Mouse (Mus musculus): Measurements from ENCODE around the gene Exoc2. TPM values are rescaled to one million over a fixed set of nuclear protein-coding genes. Genes with fewer than 3 reads are reported as not detected.

Gene Exoc2
- polyA plus RNA-seq, 1 experiment from 2014 or later = 29.9 TPM

DNA sequence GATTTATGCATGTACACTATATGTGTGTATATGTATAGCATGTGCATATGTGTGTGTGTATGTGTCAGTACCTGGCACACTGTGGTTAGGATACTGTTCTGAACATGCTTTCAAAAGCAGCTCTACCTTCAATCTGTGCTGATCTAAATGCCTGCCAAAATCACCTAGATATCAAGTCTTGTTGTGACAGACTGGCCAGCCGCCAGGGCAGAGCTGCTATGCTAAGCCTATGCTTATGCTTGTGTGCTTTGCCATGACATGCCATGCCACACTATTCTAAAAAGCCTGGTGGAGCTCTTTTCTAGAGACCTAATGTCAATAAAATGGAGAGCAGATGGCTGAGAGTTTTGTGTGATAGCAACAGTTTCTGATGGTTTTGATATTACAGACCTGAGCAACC, 94.0 kb downstream of the Exoc2 start:
- 93% methylated on average over 1 of the region's 1 CpGs for WGBS
- no peak for ATAC-seq (replicated peaks; ENCODE audit: low FRiP score)

DNA sequence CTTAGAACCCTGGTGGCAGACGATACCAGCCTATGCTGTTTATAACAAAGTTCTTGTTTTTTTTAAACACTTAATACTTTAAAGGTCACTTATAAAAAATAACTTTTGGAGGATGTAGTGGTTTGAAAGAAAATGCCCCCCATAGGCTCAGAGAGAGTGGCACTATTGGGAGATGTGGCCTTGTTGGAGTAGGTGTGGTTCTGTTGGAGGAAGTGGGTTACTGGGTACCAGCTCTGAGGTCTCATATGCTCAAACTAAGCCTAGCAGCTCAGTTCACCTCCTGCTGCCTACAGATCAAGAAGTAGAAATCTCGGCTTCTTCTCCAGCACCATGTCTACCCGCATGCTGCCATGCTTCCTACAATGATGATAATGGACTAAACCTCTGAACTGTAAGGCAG, 98.1 kb downstream of the Exoc2 start:
- Histone ChIP-seq H3K4me2 (no peak overlapping the region), H3K9ac (no peak overlapping the region), H3K27ac (no peak overlapping the region), H3K27me3 (no peaks in the 10 kb centered on the region), H3K9me3 (replicated peaks) (no peaks in the 10 kb centered on the region), H3K36me3 (peaks cover 40% of the 10 kb centered on the region), H3K4me1 (no peaks in the 10 kb centered on the region), H3K4me3 (replicated peaks) (no peak overlapping the region)
- WGBS = 96% methylated on average over 3 of the region's 3 CpGs
- ATAC-seq (replicated peaks; ENCODE audit: low FRiP score) = no peak

More for the DNA sequence above, 94.0 kb downstream of the Exoc2 start:
- Histone ChIP-seq H3K4me3 (replicated peaks) (no peak overlapping the region), H3K4me1 (no peaks in the 10 kb centered on the region), H3K9me3 (replicated peaks) (no peaks in the 10 kb centered on the region), H3K27me3 (no peaks in the 10 kb centered on the region), H3K27ac (no peak overlapping the region), H3K36me3 (peaks cover 27% of the 10 kb centered on the region), H3K9ac (no peak overlapping the region), H3K4me2 (no peak overlapping the region)

DNA sequence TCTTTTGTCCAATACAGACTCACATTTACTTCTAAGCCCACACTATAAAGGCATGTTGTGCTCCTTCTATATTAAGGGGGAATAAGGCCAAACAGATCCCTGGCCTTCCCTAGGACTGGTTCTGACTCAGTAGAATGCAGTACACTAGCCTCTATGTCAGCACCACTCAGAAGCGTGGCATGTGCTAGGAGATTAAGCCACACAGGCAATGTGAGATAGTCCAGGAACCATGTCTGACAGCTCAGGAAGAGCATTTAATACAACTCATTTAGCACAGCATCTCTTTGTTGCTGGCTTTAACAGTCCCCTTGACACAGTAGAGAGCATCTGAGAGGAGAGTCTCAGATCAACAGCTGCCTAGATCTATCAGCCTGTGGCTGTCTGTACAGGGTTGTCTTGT, 100.4 kb downstream of the Exoc2 start:
- Histone ChIP-seq H3K4me1 (no peaks in the 10 kb centered on the region), H3K9me3 (replicated peaks) (no peaks in the 10 kb centered on the region), H3K27me3 (no peaks in the 10 kb centered on the region), H3K27ac (no peak overlapping the region), H3K4me2 (no peak overlapping the region), H3K36me3 (peaks cover 43% of the 10 kb centered on the region), H3K4me3 (replicated peaks) (no peak overlapping the region), H3K9ac (no peak overlapping the region)
- ATAC-seq (replicated peaks; ENCODE audit: low FRiP score) = no peak
- WGBS = 87% methylated on average over 1 of the region's 1 CpGs

DNA sequence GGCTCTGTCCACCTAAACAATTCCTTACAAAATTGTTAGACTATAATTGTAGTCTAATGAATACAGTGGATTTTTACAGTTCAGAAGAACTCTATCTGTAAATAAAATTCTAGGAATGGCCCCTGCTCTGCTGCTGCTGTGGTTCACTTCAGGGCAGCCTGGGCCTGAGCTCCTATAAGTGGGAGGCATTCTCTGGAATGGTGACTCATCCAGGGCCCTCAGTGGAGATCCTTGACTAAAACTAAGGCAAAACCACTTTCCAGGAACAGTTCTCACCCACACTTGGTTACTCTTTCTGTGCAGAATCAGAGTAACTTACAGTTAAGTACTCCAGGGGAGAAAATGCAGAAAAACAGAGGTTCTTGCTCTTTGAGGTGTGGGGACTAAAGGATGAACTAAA, 108.4 kb downstream of the Exoc2 start:
- Histone ChIP-seq H3K4me3 (replicated peaks) (no peak overlapping the region), H3K36me3 (peaks cover 30% of the 10 kb centered on the region), H3K27ac (no peak overlapping the region), H3K9ac (no peak overlapping the region), H3K9me3 (replicated peaks) (no peaks in the 10 kb centered on the region), H3K4me2 (no peak overlapping the region), H3K27me3 (no peaks in the 10 kb centered on the region), H3K4me1 (no peaks in the 10 kb centered on the region)
- no peak for ATAC-seq (replicated peaks; ENCODE audit: low FRiP score)

DNA sequence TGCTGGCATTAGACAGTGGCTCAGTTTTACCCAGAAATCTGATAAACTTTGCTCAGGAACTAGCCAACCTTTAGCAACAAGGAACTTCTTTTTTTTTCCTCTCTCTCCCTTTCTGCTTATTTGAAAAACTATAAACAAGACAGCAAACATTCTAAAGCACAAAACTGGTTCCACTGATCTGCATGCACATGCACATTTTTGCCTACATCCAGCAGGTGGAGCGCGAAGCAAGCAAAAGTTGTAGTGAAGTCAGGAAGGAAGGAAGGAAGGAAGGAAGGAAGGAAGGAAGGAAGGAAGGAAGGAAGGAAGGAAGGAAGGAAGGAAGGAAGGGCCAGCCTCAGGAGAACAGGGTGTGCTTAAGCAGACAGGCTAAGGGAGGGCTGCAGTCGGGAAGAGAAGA, 109.9 kb downstream of the Exoc2 start:
- 84% methylated on average over 3 of the region's 3 CpGs for WGBS
- Histone ChIP-seq H3K9me3 (replicated peaks) (no peaks in the 10 kb centered on the region), H3K27me3 (no peaks in the 10 kb centered on the region), H3K9ac (no peak overlapping the region), H3K4me3 (replicated peaks) (no peak overlapping the region), H3K4me2 (no peak overlapping the region), H3K36me3 (peaks cover 33% of the 10 kb centered on the region), H3K4me1 (no peaks in the 10 kb centered on the region), H3K27ac (no peak overlapping the region)
- no peak for ATAC-seq (replicated peaks; ENCODE audit: low FRiP score)

DNA sequence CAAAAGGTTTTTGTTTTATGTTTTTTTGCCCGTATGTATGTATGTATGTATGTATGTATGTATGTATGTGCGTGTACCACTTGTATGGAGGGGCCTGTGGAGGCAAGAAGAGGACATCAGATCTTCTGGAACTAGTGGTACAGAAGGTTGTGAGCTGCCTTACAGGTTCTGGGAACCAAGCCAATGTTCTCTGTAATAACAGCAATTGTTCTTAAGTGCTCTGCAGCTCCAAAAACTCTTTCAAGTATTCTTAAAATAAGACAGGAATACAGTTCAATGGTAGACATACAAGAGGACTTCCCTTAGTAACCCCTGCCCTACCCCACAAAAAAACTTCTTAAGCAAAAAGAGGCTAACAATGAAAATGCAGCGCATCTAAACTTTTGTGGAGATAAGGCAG, 115.5 kb downstream of the Exoc2 start:
- ATAC-seq (replicated peaks; ENCODE audit: low FRiP score) = no peak
- H3K27me3 ChIP-seq = no peaks in the 10 kb centered on the region
- H3K4me1 ChIP-seq = no peaks in the 10 kb centered on the region
- H3K9me3 ChIP-seq (replicated peaks) = no peaks in the 10 kb centered on the region
- 87% methylated on average over 3 of the region's 3 CpGs for WGBS
- H3K27ac ChIP-seq = no peak overlapping the region
- H3K9ac ChIP-seq = no peak overlapping the region
- H3K4me3 ChIP-seq (replicated peaks) = no peak overlapping the region
- peaks cover 27% of the 10 kb centered on the region for H3K36me3 ChIP-seq
- H3K4me2 ChIP-seq = no peak overlapping the region

DNA sequence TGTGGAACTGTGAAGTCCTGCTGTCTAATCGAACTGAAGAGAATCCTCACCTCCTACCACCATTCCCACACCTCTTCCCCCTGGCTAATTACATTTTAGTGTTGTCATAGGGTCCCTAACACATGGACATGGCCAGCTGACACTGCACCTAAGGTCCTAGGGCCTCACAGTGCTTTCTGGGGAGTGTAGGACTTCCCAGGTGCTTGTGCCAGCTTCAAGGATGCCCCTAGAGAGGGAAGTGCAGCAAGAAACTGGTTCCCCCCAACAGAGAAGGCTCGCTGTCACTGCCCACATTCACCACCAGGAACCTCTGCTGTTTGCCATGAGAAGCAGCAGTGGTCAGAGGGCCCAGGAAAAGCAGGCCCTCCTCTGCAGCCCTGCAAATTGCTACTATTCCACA, 123.2 kb downstream of the Exoc2 start:
- H3K4me2 ChIP-seq = no peak overlapping the region
- H3K9me3 ChIP-seq (replicated peaks) = no peaks in the 10 kb centered on the region
- H3K4me3 ChIP-seq (replicated peaks) = no peak overlapping the region
- H3K4me1 ChIP-seq = no peaks in the 10 kb centered on the region
- H3K27me3 ChIP-seq = no peaks in the 10 kb centered on the region
- peaks cover 7% of the 10 kb centered on the region for H3K36me3 ChIP-seq
- H3K27ac ChIP-seq = no peak overlapping the region
- H3K9ac ChIP-seq = no peak overlapping the region
- ATAC-seq (replicated peaks; ENCODE audit: low FRiP score) = no peak
- 53% methylated on average over 2 of the region's 2 CpGs for WGBS

DNA sequence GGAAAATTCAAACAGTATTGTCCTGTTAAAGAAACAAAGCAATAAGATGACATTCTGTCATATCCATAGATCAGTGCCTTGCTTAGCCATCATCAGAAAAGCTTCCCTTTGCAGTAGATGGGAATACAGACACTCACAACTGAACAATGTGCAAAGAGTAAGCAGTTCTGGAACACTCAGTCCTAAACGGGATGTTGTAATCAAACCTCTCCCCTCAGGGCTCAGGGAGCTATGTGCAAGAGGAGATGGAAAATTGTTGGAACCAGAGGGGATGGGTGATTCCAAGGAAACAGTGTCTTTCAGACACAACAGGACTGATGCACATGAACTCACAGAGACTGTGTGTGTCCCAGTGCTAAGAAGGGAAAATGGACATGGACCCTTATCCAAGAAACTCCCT, 125.9 kb downstream of the Exoc2 start:
- Histone ChIP-seq H3K27ac (no peak overlapping the region), H3K4me1 (no peaks in the 10 kb centered on the region), H3K9ac (no peak overlapping the region), H3K4me3 (replicated peaks) (no peak overlapping the region), H3K27me3 (no peaks in the 10 kb centered on the region), H3K4me2 (no peak overlapping the region), H3K36me3 (peaks cover 6% of the 10 kb centered on the region; the same call in 1 of the 2 replicates), H3K9me3 (replicated peaks) (no peaks in the 10 kb centered on the region)
- WGBS = 70% methylated on average over 1 of the region's 1 CpGs
- ATAC-seq (replicated peaks; ENCODE audit: low FRiP score) = no peak

DNA sequence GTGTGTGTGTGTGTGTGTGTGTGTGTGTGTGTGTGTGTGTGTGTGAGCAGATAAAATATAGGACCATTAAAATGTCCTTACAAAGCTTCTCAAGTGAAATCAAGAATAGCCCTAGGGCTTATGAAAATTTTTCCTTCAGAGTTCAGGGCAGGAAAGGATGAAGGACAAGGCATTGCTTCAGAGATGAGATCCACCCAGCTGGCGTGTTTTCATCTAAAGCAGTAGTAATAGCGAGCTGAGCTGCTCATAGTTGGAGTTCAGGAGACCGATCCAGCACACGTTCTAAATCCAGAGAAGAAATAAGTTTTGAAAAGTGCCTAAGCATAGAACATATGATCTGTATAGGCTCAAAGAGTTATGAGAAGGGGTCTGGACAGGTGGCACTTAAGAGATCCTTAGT, 127.4 kb downstream of the Exoc2 start:
- Histone ChIP-seq H3K4me2 (no peak overlapping the region), H3K4me1 (no peaks in the 10 kb centered on the region), H3K9ac (no peak overlapping the region), H3K36me3 (peaks cover 6% of the 10 kb centered on the region; the same call in 1 of the 2 replicates), H3K27me3 (no peaks in the 10 kb centered on the region), H3K27ac (no peak overlapping the region), H3K4me3 (replicated peaks) (no peak overlapping the region), H3K9me3 (replicated peaks) (no peaks in the 10 kb centered on the region)
- ATAC-seq (replicated peaks; ENCODE audit: low FRiP score) = no peak
- WGBS = 91% methylated on average over 4 of the region's 4 CpGs

DNA sequence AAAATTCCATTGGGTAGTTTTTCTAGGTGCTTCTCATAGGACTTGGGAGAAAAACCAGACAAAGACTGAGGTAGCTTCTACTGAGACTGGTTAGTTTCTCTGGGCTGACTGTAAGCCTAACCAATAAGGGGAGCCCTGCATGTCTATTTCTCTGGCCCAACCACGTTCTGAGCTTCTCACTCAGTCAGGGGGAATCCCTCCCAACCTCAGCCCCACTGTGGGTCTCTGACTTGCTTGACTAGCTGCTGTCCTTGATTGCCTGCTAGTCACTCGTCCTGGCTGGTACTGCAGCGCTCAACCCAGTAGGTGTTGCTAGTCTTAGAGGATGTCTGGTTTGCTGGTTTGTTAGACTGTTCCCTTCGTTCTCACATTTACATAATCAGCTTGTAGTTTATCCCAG, 130.8 kb downstream of the Exoc2 start:
- H3K4me3 ChIP-seq (replicated peaks) = no peak overlapping the region
- H3K36me3 ChIP-seq = peaks cover 10% of the 10 kb centered on the region
- no peak for ATAC-seq (replicated peaks; ENCODE audit: low FRiP score)
- H3K9me3 ChIP-seq (replicated peaks) = no peaks in the 10 kb centered on the region
- H3K27ac ChIP-seq = no peak overlapping the region
- WGBS = 81% methylated on average over 4 of the region's 4 CpGs
- H3K9ac ChIP-seq = no peak overlapping the region
- H3K4me1 ChIP-seq = no peaks in the 10 kb centered on the region
- no peaks in the 10 kb centered on the region for H3K27me3 ChIP-seq
- no peak overlapping the region for H3K4me2 ChIP-seq

DNA sequence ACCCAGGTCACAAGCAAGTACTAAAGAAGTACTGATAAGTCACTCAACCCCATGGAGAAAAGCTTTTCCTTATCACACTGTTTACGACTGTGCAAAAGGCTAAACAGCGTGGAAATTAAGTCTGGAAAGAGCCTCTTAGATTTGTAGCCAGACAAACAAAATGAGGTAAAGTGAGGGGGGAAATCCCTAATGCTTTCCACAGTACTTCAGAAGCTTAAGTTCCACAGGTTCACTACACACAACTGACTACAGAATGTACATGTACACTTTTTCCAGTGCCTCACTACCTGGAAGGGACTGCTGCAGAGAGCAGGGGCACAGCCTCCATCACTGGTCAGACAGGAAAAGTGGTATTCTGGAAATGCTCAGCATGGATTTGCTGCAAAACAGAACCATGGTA, 132.1 kb downstream of the Exoc2 start:
- WGBS = 61% methylated on average over 2 of the region's 2 CpGs
- ATAC-seq (replicated peaks; ENCODE audit: low FRiP score) = no peak
- no peak overlapping the region for H3K4me3 ChIP-seq (replicated peaks)

DNA sequence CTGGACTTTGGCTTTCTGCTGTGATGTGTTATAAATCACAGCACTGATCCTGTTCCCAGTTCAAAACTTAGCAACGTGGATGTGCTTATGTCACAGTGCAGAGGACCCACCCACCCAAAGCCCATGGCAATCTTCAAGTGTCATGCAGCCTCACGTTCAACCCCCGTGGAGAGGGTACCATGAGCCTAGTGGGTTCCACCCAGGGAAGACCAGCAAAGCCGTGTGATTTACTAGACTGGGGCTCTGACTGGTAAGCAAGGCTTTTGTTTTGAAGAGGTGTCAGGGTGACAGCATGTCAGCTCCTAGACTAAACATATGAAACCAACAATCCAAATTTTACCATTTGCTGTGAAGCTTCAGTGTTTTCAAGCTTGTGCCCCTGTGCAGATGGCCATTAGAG, 132.6 kb downstream of the Exoc2 start:
- H3K4me1 ChIP-seq = no peaks in the 10 kb centered on the region
- H3K9ac ChIP-seq = no peak overlapping the region
- ATAC-seq (replicated peaks; ENCODE audit: low FRiP score) = no peak
- no peak overlapping the region for H3K4me2 ChIP-seq
- peaks cover 10% of the 10 kb centered on the region for H3K36me3 ChIP-seq
- no peaks in the 10 kb centered on the region for H3K9me3 ChIP-seq (replicated peaks)
- WGBS = 64% methylated on average over 4 of the region's 4 CpGs
- no peak overlapping the region for H3K4me3 ChIP-seq (replicated peaks)
- no peaks in the 10 kb centered on the region for H3K27me3 ChIP-seq
- no peak overlapping the region for H3K27ac ChIP-seq

More for the DNA sequence above, 132.1 kb downstream of the Exoc2 start:
- no peak overlapping the region for H3K9ac ChIP-seq
- peaks cover 10% of the 10 kb centered on the region for H3K36me3 ChIP-seq
- H3K9me3 ChIP-seq (replicated peaks) = no peaks in the 10 kb centered on the region
- H3K27ac ChIP-seq = no peak overlapping the region
- no peak overlapping the region for H3K4me2 ChIP-seq
- H3K4me1 ChIP-seq = no peaks in the 10 kb centered on the region
- no peaks in the 10 kb centered on the region for H3K27me3 ChIP-seq

DNA sequence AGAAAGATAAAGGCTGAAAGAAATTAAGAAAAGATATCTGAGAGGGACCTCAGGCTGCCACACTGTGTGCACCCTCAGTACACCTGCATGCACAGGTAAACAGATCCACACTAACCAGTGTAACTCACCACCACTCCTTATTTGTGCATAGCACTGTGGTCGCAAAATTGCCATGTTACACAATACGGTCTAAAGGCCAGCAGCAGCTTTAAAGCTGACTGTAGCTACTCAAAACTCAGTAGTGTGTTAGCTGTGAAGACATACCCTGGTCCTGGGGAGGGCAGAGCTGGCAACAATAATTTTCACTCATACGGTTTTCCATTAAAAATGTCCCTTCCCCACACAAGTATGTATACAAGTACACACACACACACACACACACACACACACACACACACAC, 133.2 kb downstream of the Exoc2 start:
- Histone ChIP-seq H3K4me2 (no peak overlapping the region), H3K4me1 (no peaks in the 10 kb centered on the region), H3K27ac (no peak overlapping the region), H3K27me3 (no peaks in the 10 kb centered on the region), H3K4me3 (replicated peaks) (no peak overlapping the region), H3K9ac (no peak overlapping the region), H3K36me3 (peaks cover 10% of the 10 kb centered on the region), H3K9me3 (replicated peaks) (no peaks in the 10 kb centered on the region)
- 85% methylated on average over 3 of the region's 3 CpGs for WGBS
- ATAC-seq (replicated peaks; ENCODE audit: low FRiP score) = no peak

Measured in kidney, embryonic 15.5 days (tissue).